Mouse (Mus musculus) macrophage (primary cell): ENCODE measurements at regions not wholly inside any gene's neighbourhood (a gene's known extent, or its start where the extent isn't known, plus 50 kb on each side); places are given as distances from the start of the nearest gene placed in this dataset.

ENCODE experiments used
- H3K27ac ChIP-seq: fragments of 350-480 bp; formaldehyde crosslinking; 2 replicates; pipeline ENCODE4 v1.9.0; 2021
- H3K36me3 ChIP-seq: fragments of 350-480 bp; formaldehyde crosslinking; 2 replicates; pipeline ENCODE4 v1.9.0; 2021; ENCODE audit errors: inconsistent target
- H3K4me3 ChIP-seq: fragments of 350-480 bp; formaldehyde crosslinking; 2 replicates; pipeline ENCODE4 v1.9.0; 2021; ENCODE audit errors: inconsistent target
- H3K79me2 ChIP-seq: fragments of 350-480 bp; formaldehyde crosslinking; 2 replicates; pipeline ENCODE4 v1.9.0; 2021; ENCODE audit errors: inconsistent target
- WGBS: methylation state at CpG from one replicate; pipeline ENCODE4 v1.1.7; 2026; ENCODE audit warnings: inconsistent platforms; ENCODE audit not compliant: missing documents; 5-methylcytosine and 5-hydroxymethylcytosine counted together

- H3K79me2 ChIP-seq: no peaks in the 10 kb centered on the region
- H3K4me3 ChIP-seq: no peak overlapping the region
- H3K36me3 ChIP-seq: no peaks in the 10 kb centered on the region
- no peak overlapping the region for H3K27ac ChIP-seq
Observed at GRCm38 (mm10) chr13:107134125-107134524, 112.2 kb upstream of the Kif2a start.

DNA sequence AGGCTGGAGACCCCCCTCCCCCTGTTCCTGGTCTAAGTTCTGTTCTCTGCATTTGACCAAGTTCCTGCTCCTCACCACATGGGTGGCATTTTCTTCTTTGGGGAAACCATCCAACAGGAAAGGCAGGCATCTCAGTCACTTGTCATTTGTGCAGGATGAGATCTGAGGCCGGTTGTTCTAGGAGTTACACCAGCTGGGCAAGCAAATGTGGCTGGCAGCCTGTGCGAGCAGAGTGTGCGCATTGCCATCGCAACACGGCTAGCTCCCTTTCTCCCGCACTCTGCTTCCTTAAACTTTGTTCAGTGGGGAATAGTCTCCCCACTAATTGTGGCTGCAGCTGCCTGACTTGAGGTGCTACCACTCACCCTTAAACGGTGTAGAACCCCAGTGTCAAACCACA lies 104.7 kb upstream of the Kif2a start:
- H3K4me3 ChIP-seq: no peak overlapping the region
- WGBS: 90% methylated on average over 7 of the region's 7 CpGs
- no peaks in the 10 kb centered on the region for H3K36me3 ChIP-seq
- H3K27ac ChIP-seq: no peak overlapping the region
- no peaks in the 10 kb centered on the region for H3K79me2 ChIP-seq

DNA sequence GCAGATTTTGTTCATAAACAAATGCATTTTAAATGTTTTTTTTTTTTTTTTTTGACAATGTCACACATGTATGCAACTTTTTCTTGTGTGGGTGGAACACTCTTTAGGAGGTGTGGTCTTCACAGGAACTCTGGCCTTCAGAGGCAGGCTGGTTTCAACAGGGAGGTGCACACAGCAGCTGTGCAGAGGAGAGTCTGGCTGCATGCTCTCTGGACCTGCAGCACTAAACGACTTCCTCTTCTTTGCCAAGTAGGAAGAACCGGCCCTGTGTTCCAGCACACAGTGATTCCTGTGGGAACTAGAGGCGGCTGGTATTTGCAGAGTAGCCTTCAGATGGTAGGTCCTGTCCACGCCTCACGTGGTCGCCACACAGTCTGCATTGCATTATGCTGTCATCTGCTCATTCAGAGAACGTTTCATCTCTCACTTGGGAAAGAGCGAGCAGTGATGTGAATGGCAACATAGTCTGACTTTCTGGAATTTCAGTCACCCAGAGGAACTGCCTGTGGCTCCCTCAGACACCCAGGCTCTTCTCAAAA lies 102.3 kb upstream of the Kif2a start:
- Histone ChIP-seq H3K4me3 (no peak overlapping the region), H3K27ac (no peak overlapping the region), H3K36me3 (no peaks in the 10 kb centered on the region), H3K79me2 (no peaks in the 10 kb centered on the region)
- 54% methylated on average over 8 of the region's 8 CpGs for WGBS

GRCm38 (mm10) chr13:107113949-107114690 lies 92.2 kb upstream of the Kif2a start:
- Histone ChIP-seq H3K79me2 (no peaks in the 10 kb centered on the region), H3K27ac (no peak overlapping the region), H3K4me3 (no peak overlapping the region), H3K36me3 (no peaks in the 10 kb centered on the region)
- 66% methylated on average over 22 of the region's 22 CpGs for WGBS

DNA sequence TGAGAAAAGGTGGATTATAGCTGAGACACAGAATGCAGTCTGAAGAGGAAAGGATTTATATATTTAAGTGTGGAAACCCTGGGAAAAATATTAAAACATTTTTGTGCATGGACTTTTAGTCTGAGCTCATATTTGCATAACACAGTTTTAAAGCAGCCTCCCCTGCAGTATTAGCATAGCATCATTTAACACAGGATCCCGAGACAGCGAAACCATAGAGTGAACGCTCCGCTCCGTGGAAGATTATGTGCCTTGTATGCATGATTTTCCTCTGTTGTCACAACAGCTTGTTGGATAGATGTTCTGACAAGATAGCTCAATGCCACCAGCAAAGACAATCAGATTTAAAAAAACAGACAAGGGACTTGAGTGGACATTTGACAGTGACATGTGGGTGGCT lies 86.1 kb upstream of the Kif2a start:
- Histone ChIP-seq H3K36me3 (no peaks in the 10 kb centered on the region), H3K4me3 (no peak overlapping the region), H3K27ac (no peak overlapping the region), H3K79me2 (no peaks in the 10 kb centered on the region)
- 85% methylated on average over 5 of the region's 5 CpGs for WGBS

DNA sequence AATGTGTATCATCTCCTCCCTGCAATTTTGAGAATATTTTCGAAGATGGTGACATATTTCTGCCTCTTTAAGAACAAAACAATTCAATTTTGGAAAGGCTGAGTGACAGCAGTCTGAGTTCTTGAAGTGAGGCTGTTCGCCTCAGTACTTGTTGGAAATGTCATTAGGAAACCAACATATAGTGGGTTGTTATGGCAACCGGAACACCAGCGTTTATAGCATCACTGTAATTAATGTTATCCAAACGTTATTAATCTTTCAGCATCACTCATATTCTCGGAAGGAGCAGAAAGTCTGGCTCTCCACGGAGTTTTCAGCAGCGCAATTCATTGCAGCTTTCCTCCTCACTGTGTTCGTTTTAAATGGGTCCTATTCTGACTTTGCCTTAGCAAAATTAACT lies 85.6 kb upstream of the Kif2a start:
- Histone ChIP-seq H3K27ac (no peak overlapping the region), H3K36me3 (no peaks in the 10 kb centered on the region), H3K79me2 (no peaks in the 10 kb centered on the region), H3K4me3 (no peak overlapping the region)
- WGBS: 77% methylated on average over 9 of the region's 9 CpGs

DNA sequence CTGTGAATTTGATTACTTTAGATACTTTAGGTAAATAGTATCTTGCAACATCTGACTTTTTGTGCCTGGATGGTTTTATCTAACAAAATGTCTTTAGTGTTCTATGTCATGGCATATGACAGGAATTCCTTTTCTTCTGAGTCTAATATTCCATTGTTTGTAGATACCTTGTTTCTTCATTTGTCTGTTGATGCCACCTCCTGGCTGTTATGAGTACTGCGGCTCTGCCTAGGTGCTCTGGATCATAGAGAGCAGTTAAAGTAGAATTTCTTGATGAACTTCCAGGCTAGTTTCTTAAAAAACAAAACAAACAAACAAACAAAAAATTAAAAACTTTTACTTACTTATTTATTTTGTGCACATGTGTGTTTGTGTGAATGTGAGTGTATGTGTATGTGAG lies 83.6 kb upstream of the Kif2a start:
- 38% methylated on average over 1 of the region's 1 CpGs for WGBS
- H3K79me2 ChIP-seq: no peaks in the 10 kb centered on the region
- no peak overlapping the region for H3K4me3 ChIP-seq
- no peaks in the 10 kb centered on the region for H3K36me3 ChIP-seq
- no peak overlapping the region for H3K27ac ChIP-seq

DNA sequence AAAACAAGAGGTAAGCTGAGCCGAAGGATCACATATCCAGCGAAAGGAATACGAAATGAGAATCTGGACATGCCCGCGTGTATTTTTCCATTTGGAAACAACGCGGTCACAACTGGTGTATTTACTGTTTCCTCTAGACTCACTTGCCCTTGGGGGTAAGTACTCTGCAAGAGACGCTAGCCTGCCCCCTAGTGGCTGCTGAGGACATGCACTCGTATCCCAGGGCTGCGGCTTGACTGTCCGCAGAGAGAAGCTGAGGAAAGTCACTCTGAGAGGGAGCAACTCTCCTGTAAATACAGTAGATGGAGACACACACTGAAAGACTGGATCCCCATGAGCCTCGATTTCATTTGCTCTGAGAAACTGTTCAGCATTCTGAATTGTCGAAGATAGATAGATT lies 79.7 kb upstream of the Kif2a start:
- H3K79me2 ChIP-seq: no peaks in the 10 kb centered on the region
- H3K36me3 ChIP-seq: no peaks in the 10 kb centered on the region
- 7% methylated on average over 13 of the region's 13 CpGs for WGBS
- peak overlapping the region; percentile 27 for H3K27ac ChIP-seq
- H3K4me3 ChIP-seq: peak overlapping the region; percentile 37

DNA sequence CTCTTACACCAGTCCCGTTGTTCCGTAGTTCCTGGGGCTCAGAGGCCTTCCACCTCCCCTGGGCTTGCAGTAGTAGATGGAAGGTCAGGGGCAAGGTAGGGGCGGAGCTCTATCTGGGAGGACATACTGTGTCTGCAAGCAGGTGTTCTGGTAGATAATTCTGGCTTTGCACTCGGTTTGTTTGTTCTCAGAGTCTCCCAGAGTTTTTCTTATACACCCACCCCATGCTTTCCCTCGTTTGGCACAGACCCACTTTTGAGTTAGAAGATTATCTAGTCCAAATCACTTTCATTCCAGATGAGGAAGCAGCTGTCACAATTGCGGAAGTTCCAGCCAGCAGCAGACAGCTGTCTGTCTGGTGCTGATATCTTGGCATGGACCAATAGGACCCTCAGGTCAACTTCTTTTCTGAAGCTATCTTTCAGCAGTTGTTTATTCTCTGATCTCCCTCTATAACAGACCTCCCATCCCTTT lies 79.0 kb upstream of the Kif2a start:
- Histone ChIP-seq H3K4me3 (peak overlapping the region; percentile 37), H3K79me2 (no peaks in the 10 kb centered on the region), H3K36me3 (no peaks in the 10 kb centered on the region), H3K27ac (no peak overlapping the region)
- WGBS: 32% methylated on average over 6 of the region's 6 CpGs

- H3K27ac ChIP-seq: no peak overlapping the region
- H3K79me2 ChIP-seq: no peaks in the 10 kb centered on the region
- WGBS: 84% methylated on average over 3 of the region's 3 CpGs
- H3K36me3 ChIP-seq: no peaks in the 10 kb centered on the region
- no peak overlapping the region for H3K4me3 ChIP-seq
Observed at GRCm38 (mm10) chr13:107100116-107100515, 78.2 kb upstream of the Kif2a start.

DNA sequence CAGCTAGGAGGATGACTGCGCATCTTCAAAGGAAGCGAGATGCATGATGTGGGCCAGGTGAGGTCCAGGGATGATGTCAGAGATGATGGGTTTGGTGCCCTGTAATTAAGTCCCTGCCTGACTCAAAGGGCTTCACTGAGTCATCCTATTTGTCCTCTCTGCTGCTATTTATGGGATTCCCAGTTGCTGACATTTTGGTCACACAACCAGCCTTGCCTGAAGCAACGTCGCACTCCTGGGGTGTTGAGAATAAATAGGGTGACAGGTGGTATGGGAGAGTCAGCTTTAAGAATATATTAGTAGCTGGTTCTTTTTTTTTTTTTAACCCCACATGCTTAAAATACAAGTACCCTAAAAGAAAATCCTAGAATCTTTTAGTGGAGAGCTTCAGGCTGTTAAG lies 75.1 kb upstream of the Kif2a start:
- no peaks in the 10 kb centered on the region for H3K36me3 ChIP-seq
- WGBS: 85% methylated on average over 4 of the region's 4 CpGs
- no peaks in the 10 kb centered on the region for H3K79me2 ChIP-seq
- H3K4me3 ChIP-seq: no peak overlapping the region
- no peak overlapping the region for H3K27ac ChIP-seq

DNA sequence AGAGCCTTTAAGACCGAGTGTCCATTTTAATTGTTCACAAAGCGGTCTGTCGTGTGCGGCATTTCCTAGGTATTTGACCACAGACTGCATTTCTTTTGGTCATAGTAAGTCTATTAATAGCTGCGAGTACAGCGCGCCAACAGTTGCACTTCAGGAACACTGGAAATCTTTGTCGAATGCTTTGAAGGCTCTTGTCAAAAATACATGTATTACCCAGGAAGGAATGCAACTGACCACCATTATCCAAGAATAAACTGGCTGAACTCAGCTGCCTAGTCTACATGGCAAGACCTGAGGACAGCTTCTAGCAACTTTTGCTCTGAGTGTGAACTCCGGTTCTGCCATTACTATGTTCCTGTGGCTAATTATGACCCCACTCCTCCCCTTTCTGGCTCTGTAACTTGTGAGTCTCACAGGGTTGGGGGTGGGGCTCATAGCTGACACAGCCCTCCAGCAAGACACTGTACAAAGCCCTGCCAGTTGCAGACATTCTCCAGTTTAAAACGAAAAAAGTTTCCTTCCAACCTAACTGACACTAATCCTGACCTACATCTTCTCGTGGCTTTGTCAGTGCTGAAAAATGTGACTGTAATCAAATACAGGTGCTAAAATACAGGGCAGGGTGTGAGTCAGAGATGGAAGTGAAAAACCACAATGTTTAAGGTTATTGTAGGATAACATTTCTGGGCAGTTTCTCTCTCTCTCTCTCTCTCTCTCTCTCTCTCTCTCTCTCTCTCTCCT lies 73.2 kb upstream of the Kif2a start:
- peak overlapping the region; percentile 8; the same call in 1 of the 2 replicates for H3K4me3 ChIP-seq
- peak overlapping the region; percentile 22; the same call in 1 of the 2 replicates for H3K27ac ChIP-seq
- no peaks in the 10 kb centered on the region for H3K79me2 ChIP-seq
- no peaks in the 10 kb centered on the region for H3K36me3 ChIP-seq
- 7% methylated on average over 11 of the region's 11 CpGs for WGBS

DNA sequence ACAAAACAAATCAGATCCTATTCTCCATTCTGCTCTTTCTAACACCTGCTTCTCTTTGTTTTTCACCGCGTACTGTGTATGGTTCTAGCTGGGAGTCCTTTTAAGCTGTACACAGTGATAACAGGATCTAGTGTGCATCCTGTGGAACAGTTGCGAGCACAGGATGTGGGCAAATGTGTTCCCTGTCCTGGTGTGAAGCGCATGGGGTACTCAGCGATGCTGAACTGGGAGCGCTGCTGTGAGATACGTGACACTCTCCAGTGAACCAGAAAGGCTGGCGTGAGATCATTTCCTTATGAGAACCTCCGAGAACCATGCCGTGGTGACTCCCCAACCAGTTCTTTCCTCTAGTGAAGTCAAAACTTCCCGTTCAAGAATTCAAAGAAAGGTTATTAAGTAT lies 72.6 kb upstream of the Kif2a start:
- peak overlapping the region; percentile 22; the same call in 1 of the 2 replicates for H3K27ac ChIP-seq
- no peaks in the 10 kb centered on the region for H3K36me3 ChIP-seq
- 1% methylated on average over 11 of the region's 11 CpGs for whole genome bisulfite sequencing
- no peaks in the 10 kb centered on the region for H3K79me2 ChIP-seq
- peak overlapping the region; percentile 8; the same call in 1 of the 2 replicates for H3K4me3 ChIP-seq

- Histone ChIP-seq H3K36me3 (no peaks in the 10 kb centered on the region), H3K79me2 (no peaks in the 10 kb centered on the region), H3K4me3 (no peak overlapping the region), H3K27ac (no peak overlapping the region)
- 84% methylated on average over 2 of the region's 2 CpGs for WGBS
Observed at GRCm38 (mm10) chr13:107093683-107094082, 71.8 kb upstream of the Kif2a start.

DNA sequence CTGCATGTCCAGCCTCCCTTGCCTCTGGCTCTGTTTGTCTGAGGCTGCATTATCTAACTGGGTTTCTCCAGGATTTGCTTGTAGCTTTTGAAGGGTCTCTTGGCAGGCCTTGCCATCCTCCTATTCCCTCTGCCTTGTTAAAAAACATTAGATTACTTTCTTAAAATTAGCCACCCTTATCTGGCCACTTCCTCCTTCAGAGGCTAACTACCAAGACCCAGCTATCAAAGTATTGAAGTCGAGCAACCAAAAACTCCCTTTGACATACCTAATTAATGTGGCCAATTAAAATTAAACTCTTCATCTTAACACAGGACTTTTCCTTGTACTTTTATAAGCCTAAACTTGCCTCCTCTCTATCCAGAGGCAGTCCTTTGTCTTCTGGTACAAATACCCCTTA lies 66.3 kb upstream of the Kif2a start:
- H3K79me2 ChIP-seq: no peaks in the 10 kb centered on the region
- no peak overlapping the region for H3K27ac ChIP-seq
- 40% methylated on average over 1 of the region's 1 CpGs for WGBS

More for the DNA sequence above, 66.3 kb upstream of the Kif2a start:
- H3K36me3 ChIP-seq: no peaks in the 10 kb centered on the region
- no peak overlapping the region for H3K4me3 ChIP-seq
